Mouse (Mus musculus) E14TG2a.4 (cell line): ENCODE results near the gene Sidt2.

Experiments
- H3K27me3 ChIP-seq: 2 replicates; pipeline ENCODE4 v1.6.1; 2014; ENCODE audit warnings: low read length, control low read depth; ENCODE audit not compliant: insufficient read depth
- H3K36me3 ChIP-seq: 2 replicates; pipeline ENCODE4 v1.6.1; 2014; ENCODE audit warnings: low read length, control low read depth; ENCODE audit not compliant: insufficient read depth
- H3K4me1 ChIP-seq: replicated peaks from 2 replicates; pipeline ENCODE4 v1.6.1; 2014; ENCODE audit warnings: low read depth, low read length, control low read depth
- H3K4me3 ChIP-seq: replicated peaks from 2 replicates; pipeline ENCODE4 v1.5.1; 2014; ENCODE audit warnings: mild to moderate bottlenecking, low read length
- H3K9me3 ChIP-seq: 2 replicates; pipeline ENCODE4 v1.6.1; 2014; ENCODE audit warnings: low read length, control low read depth
- CTCF ChIP-seq: conservative IDR thresholded peaks from 2 replicates; pipeline ENCODE4 v1.5.1; 2014; ENCODE audit warnings: low read length
- NANOG ChIP-seq: IDR thresholded peaks from 2 replicates; pipeline ENCODE4 v1.6.1; 2014; ENCODE audit warnings: borderline replicate concordance, low read length, mixed read lengths
- POU5F1 ChIP-seq: IDR thresholded peaks from 2 replicates; pipeline ENCODE4 v1.6.1; 2014; ENCODE audit warnings: low read length, borderline replicate concordance

Sidt2 gene

DNA sequence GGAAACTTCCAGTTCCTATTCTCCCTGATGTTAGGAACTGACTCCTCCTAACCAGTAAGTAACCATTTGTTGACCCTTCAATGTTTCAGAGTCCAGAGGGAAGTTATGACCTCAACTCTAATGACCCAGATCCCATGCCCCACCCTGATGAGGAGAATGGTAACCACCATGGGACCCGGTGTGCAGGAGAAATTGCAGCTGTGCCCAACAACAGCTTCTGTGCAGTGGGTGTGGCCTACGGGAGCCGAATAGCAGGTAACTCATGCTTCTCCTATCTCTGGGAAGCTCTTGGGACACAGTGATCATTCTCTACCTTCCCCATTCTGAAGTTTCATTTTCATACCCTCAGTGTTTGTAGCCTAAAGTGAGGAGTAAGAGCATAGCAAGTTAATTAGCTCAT, 44.1 kb downstream of the Sidt2 start:
- peaks cover 77% of the 10 kb centered on the region for H3K36me3 ChIP-seq
- H3K4me1 ChIP-seq = peaks cover 12% of the 10 kb centered on the region
- TF ChIP-seq CTCF (no peak), NANOG (no peak), POU5F1 (no peak)
- H3K9me3 ChIP-seq = no peaks in the 10 kb centered on the region
- no peaks in the 10 kb centered on the region for H3K27me3 ChIP-seq
- H3K4me3 ChIP-seq = no peak overlapping the region

GRCm38 (mm10) chr9:45907078-45907428, 48.0 kb downstream of the Sidt2 start:
- no peaks in the 10 kb centered on the region for H3K9me3 ChIP-seq
- peak overlapping the region; percentile 95 for H3K4me3 ChIP-seq
- H3K4me1 ChIP-seq = peaks cover 26% of the 10 kb centered on the region
- no peak for TF ChIP-seq CTCF
- TF ChIP-seq NANOG = no peak
- TF ChIP-seq POU5F1 = no peak
- no peaks in the 10 kb centered on the region for H3K27me3 ChIP-seq
- peaks cover 38% of the 10 kb centered on the region for H3K36me3 ChIP-seq

- Histone ChIP-seq H3K36me3 (peaks cover 32% of the 10 kb centered on the region), H3K9me3 (no peaks in the 10 kb centered on the region), H3K4me3 (peak within 1 kb of the TSS; percentile 95), H3K27me3 (no peaks in the 10 kb centered on the region), H3K4me1 (peaks cover 26% of the 10 kb centered on the region)
- TF ChIP-seq POU5F1 (no peak), NANOG (no peak), CTCF (no peak)
Observed at GRCm38 (mm10) chr9:45906355-45907077, 48.5 kb downstream of the Sidt2 start, which contains the start of the genes Pcsk7 and Rnf214. TSS of gene Pcsk7 (plus strand) at chr9:45906497. TSS of gene Rnf214 (minus strand) at chr9:45906911.

- no peak for TF ChIP-seq CTCF
- TF ChIP-seq POU5F1 = no peak
- peaks cover 25% of the 10 kb centered on the region for H3K36me3 ChIP-seq
- H3K4me1 ChIP-seq = peaks cover 23% of the 10 kb centered on the region
- no peaks in the 10 kb centered on the region for H3K9me3 ChIP-seq
- H3K4me3 ChIP-seq = peak overlapping the region; percentile 95
- no peaks in the 10 kb centered on the region for H3K27me3 ChIP-seq
Observed at GRCm38 (mm10) chr9:45905811-45906237, 49.2 kb downstream of the Sidt2 start.

DNA sequence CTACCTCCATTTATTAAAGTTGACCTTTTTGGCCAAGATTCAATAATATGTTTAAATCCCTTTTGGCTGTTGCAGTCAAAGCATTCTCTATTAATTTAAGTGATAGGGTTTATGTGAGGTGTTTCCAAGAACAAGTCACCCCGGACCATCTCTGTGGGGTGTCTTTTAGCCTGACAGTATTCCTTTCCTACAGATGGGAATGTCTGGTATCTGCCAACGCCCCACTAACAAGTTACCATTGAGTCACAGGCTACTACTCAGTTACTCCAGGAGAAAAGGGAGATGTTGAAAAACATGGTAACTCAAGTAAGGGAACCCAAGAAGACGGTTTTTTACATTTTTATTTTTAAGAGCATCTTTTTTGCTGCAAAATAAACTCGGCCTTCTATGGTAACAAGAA, 49.9 kb downstream of the Sidt2 start:
- TF ChIP-seq CTCF = no peak
- no peak for TF ChIP-seq NANOG
- no peak for TF ChIP-seq POU5F1
- H3K27me3 ChIP-seq = no peaks in the 10 kb centered on the region
- H3K4me1 ChIP-seq = peaks cover 23% of the 10 kb centered on the region
- peaks cover 19% of the 10 kb centered on the region for H3K36me3 ChIP-seq
- H3K4me3 ChIP-seq = peak overlapping the region; percentile 95
- no peaks in the 10 kb centered on the region for H3K9me3 ChIP-seq

- Histone ChIP-seq H3K4me1 (peaks cover under 1% of the 10 kb centered on the region), H3K9me3 (no peaks in the 10 kb centered on the region), H3K36me3 (peaks cover 59% of the 10 kb centered on the region), H3K27me3 (no peaks in the 10 kb centered on the region), H3K4me3 (no peak overlapping the region)
- TF ChIP-seq CTCF (no peak), POU5F1 (no peak), NANOG (no peak)
Observed at GRCm38 (mm10) chr9:45893681-45894080, 61.4 kb downstream of the Sidt2 start.
